8 mouse cellular contexts compared by ENCODE assay signal in the genomic region with DNA sequence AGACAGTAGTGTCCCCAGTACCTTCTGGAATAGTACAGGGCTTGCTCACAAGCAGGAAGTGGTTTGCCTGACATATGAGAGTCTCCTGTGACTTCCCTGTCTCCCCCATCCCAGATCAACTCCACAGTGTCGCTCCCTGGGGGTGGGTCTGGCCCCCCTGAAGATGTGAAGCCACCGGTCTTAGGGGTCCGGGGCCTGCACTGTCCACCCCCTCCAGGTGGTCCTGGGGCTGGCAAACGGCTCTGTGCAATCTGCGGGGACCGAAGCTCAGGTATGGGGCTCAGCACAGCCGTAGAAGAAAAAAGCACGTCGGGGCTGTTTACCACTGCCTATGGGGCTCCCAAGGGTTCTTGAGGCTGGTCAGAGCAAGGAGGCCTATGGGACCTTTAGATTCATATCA. TPM values are rescaled to one million over a fixed set of nuclear protein-coding genes. Genes with fewer than 3 reads are reported as not detected.
DNase-seq lines count a peak whose midpoint lies in the region; ATAC-seq lines count a peak whose summit lies in the region.

No protein-coding gene starts in this region.

- H3K36me3 ChIP-seq in kidney, embryonic 15.5 days: peaks cover 61% of the 10 kb centered on the region
- peaks cover 63% of the 10 kb centered on the region for H3K36me3 ChIP-seq in liver, embryonic 13.5 days

- DNase-seq in CD4-positive, CD25-positive, alpha-beta regulatory T cell, adult 2 months (ENCODE audit: low read depth, low spot score): peak; percentile 16
- DNase-seq in kidney, adult 11 months: no peak
- peak; percentile 62 for DNase-seq in cerebellum, adult 9-11 months
- no peak for DNase-seq in liver, embryonic 13.5 days
- no peak for DNase-seq in ovary, postnatal 14 days (ENCODE audit: low spot score)

- peaks cover 9% of the 10 kb centered on the region; the same call in 1 of the 2 replicates for H3K27me3 ChIP-seq in kidney, embryonic 15.5 days
- peaks cover 5% of the 10 kb centered on the region; the same call in 1 of the 2 replicates for H3K27me3 ChIP-seq in liver, embryonic 13.5 days

- WGBS in kidney, embryonic 15.5 days: 91% methylated on average over 9 of the region's 9 CpGs
- WGBS in liver, embryonic 13.5 days (ENCODE audit: insufficient replicate concordance): 76% methylated on average over 9 of the region's 9 CpGs

- no peak for ATAC-seq in CD4-positive, CD25-positive, alpha-beta regulatory T cell, adult 4 months
- ATAC-seq in kidney, embryonic 15.5 days (replicated peaks; ENCODE audit: low FRiP score): no peak
- no peak for ATAC-seq in liver, embryonic 13.5 days (ENCODE audit: low read depth)
- ATAC-seq in megakaryocyte progenitor cell, adult 5-6 weeks (replicated peaks; ENCODE audit: poor library complexity): no peak

- H3K4me1 ChIP-seq in kidney, embryonic 15.5 days: peaks cover 42% of the 10 kb centered on the region
- peaks cover 57% of the 10 kb centered on the region for H3K4me1 ChIP-seq in liver, embryonic 13.5 days (replicated peaks)

- H3K4me3 ChIP-seq in kidney, embryonic 15.5 days (replicated peaks): peak overlapping the region; percentile 75
- H3K4me3 ChIP-seq in liver, embryonic 13.5 days (replicated peaks): peak overlapping the region; percentile 94

- H3K9ac ChIP-seq in kidney, embryonic 15.5 days: no peak overlapping the region
- H3K9ac ChIP-seq in liver, embryonic 13.5 days: peak overlapping the region; percentile 93

- H3K9me3 ChIP-seq in kidney, embryonic 15.5 days (replicated peaks): no peaks in the 10 kb centered on the region
- H3K9me3 ChIP-seq in liver, embryonic 13.5 days (replicated peaks): no peaks in the 10 kb centered on the region

- 0 out of 2 replicates have a peak overlapping the region, but pooled peaks have one; percentile 99 for H3K27ac ChIP-seq in kidney, embryonic 15.5 days
- H3K27ac ChIP-seq in liver, embryonic 13.5 days: peak overlapping the region; percentile 92

- H3K4me2 ChIP-seq in kidney, embryonic 15.5 days: peak overlapping the region; percentile 74
- H3K4me2 ChIP-seq in liver, embryonic 13.5 days: peak overlapping the region; percentile 96

RNA-seq across cellular contexts. Expression of a gene that starts 1.8 kb away (rescaled TPM):
- polyA plus RNA-seq in CD4-positive, CD25-positive, alpha-beta regulatory T cell, adult 4 months (2017; shearing (Covaris generic)): 10 to 100 TPM; 11.2 to 12.5 TPM
- 50.5 and 53.0 TPM in 2 replicates for polyA plus RNA-seq in kidney, embryonic 15.5 days (2015; fragmentation: Nextera tagmentation; extraction: Ambion mirVana)
- 18.2 and 18.6 TPM in 2 replicates for polyA plus RNA-seq in liver, embryonic 13.5 days (2015; fragmentation: Nextera tagmentation; extraction: Ambion mirVana)
- total RNA-seq in megakaryocyte progenitor cell, adult 5-6 weeks (2015): 22.1 and 22.2 TPM in 2 replicates
- 34.2 and 42.6 TPM in 2 replicates for total RNA-seq in megakaryocyte progenitor cell, adult 5-6 weeks (2017)

RNA-seq across cellular contexts. Expression of a gene that starts 2.0 kb away (rescaled TPM):
- 10 to 100 TPM; 53.0 to 92.6 TPM for polyA plus RNA-seq in CD4-positive, CD25-positive, alpha-beta regulatory T cell, adult 4 months (2017; shearing (Covaris generic))
- polyA plus RNA-seq in kidney, embryonic 15.5 days (2015; fragmentation: Nextera tagmentation; extraction: Ambion mirVana): 197 and 211 TPM in 2 replicates
- polyA plus RNA-seq in liver, embryonic 13.5 days (2015; fragmentation: Nextera tagmentation; extraction: Ambion mirVana): 71.7 and 76.7 TPM in 2 replicates
- total RNA-seq in megakaryocyte progenitor cell, adult 5-6 weeks (2015): 6.2 and 9.5 TPM in 2 replicates
- total RNA-seq in megakaryocyte progenitor cell, adult 5-6 weeks (2017): 101 and 107 TPM in 2 replicates

RNA-seq across cellular contexts. Expression of a gene that starts 5.6 kb away (rescaled TPM):
- 10 to 100 TPM; 20.9 to 21.4 TPM for polyA plus RNA-seq in CD4-positive, CD25-positive, alpha-beta regulatory T cell, adult 4 months (2017; shearing (Covaris generic))
- polyA plus RNA-seq in kidney, embryonic 15.5 days (2015; fragmentation: Nextera tagmentation; extraction: Ambion mirVana): 51.7 and 52.5 TPM in 2 replicates
- polyA plus RNA-seq in liver, embryonic 13.5 days (2015; fragmentation: Nextera tagmentation; extraction: Ambion mirVana): 25.2 and 25.7 TPM in 2 replicates
- total RNA-seq in megakaryocyte progenitor cell, adult 5-6 weeks (2015): 61.7 and 65.6 TPM in 2 replicates
- total RNA-seq in megakaryocyte progenitor cell, adult 5-6 weeks (2017): 36.6 and 46.5 TPM in 2 replicates

RNA-seq across cellular contexts. Expression of a gene that starts 5.8 kb away (rescaled TPM):
- under 1 TPM; 0.15 to 0.42 TPM for polyA plus RNA-seq in CD4-positive, CD25-positive, alpha-beta regulatory T cell, adult 4 months (2017; shearing (Covaris generic))
- 2.2 and 6.6 TPM in 2 replicates for polyA plus RNA-seq in kidney, embryonic 15.5 days (2015; fragmentation: Nextera tagmentation; extraction: Ambion mirVana)
- polyA plus RNA-seq in liver, embryonic 13.5 days (2015; fragmentation: Nextera tagmentation; extraction: Ambion mirVana): 0.32 and 0.54 TPM in 2 replicates
- 0.83 and 0.94 TPM in 2 replicates for total RNA-seq in megakaryocyte progenitor cell, adult 5-6 weeks (2015)
- 1.9 and 3.1 TPM in 2 replicates for total RNA-seq in megakaryocyte progenitor cell, adult 5-6 weeks (2017)

RNA-seq across cellular contexts. Expression of a gene that starts 9.0 kb away (rescaled TPM):
- 1 to 10 TPM; 2.2 to 2.3 TPM for polyA plus RNA-seq in CD4-positive, CD25-positive, alpha-beta regulatory T cell, adult 4 months (2017; shearing (Covaris generic))
- 20.3 and 21.7 TPM in 2 replicates for polyA plus RNA-seq in kidney, embryonic 15.5 days (2015; fragmentation: Nextera tagmentation; extraction: Ambion mirVana)
- 5.2 and 5.4 TPM in 2 replicates for polyA plus RNA-seq in liver, embryonic 13.5 days (2015; fragmentation: Nextera tagmentation; extraction: Ambion mirVana)
- total RNA-seq in megakaryocyte progenitor cell, adult 5-6 weeks (2015): 8.1 and 9.6 TPM in 2 replicates
- total RNA-seq in megakaryocyte progenitor cell, adult 5-6 weeks (2017): 9.8 and 12.7 TPM in 2 replicates

Comparison
In these comparisons a context has a peak if more than half of its experiments do, and no peak if none do; other contexts are left out.
1. DNase-seq: peak in CD4-positive, CD25-positive, alpha-beta regulatory T cell, adult 2 months (single experiment) and cerebellum, adult 9-11 months (single experiment); none in kidney, adult 11 months (single experiment), liver, embryonic 13.5 days (single experiment) and ovary, postnatal 14 days (single experiment).